Mouse (Mus musculus): ENCODE data around the gene Rps12-ps3. TPM values are rescaled to one million over a fixed set of nuclear protein-coding genes. Genes with fewer than 3 reads are reported as not detected.

Rps12-ps3 gene
- total RNA-seq (2021): 100 to 1,000 TPM; 186 to 211 TPM
- long read RNA-seq, experiment 1, transcript Rps12-ps3-201 (1 exons, 494 nt): major isoform, 7 of 7 reads
- long read RNA-seq, experiment 1, partial matches to known transcripts: 0 of 7 reads
- long read RNA-seq, experiment 1, other reads (novel, unspliced or antisense): 0 of 7 reads
- long read RNA-seq, experiment 2, transcript Rps12-ps3-201 (1 exons, 494 nt): major isoform, 9 of 9 reads
- long read RNA-seq, experiment 2, partial matches to known transcripts: 0 of 9 reads
- long read RNA-seq, experiment 2, other reads (novel, unspliced or antisense): 0 of 9 reads

GRCm38 (mm10) chr19:59321990-59322389, at the start of gene Rps12-ps3:
TSS of gene Rps12-ps3 (plus strand) at chr19:59322290.
- no peak for DNase-seq (ENCODE audit: low spot score in 2 of 2)

GRCm38 (mm10) chr19:59273190-59273589, 48.9 kb upstream of the Rps12-ps3 start:
- DNase-seq (ENCODE audit: low spot score in 2 of 2): peak in 1 of 2 experiments; percentile 34

- DNase-seq (ENCODE audit: low spot score in 2 of 2): no peak
These were observed 45.7 kb upstream of the Rps12-ps3 start for GRCm38 (mm10) chr19:59276354-59276753.

DNA sequence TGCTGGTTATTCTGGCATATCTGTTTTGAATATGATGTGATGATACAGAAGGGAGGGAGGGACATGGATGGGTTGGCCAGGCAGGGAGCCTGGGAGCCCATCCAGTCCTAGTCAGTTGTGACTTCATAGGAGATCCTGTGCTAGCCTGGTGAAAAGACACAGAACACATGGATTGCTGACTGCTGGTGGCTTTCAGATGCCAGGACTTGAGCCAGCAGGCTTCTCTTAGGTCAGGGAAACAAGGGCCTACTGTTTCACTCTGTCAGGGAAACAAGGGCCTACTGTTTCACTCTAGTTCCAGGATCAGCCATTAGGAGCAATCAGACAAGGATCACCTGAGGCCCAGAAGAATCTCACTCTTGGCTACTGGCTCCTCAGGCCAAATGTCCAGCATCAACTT, 41.2 kb upstream of the Rps12-ps3 start:
- DNase-seq (ENCODE audit: low spot score in 2 of 2): no peak

DNA sequence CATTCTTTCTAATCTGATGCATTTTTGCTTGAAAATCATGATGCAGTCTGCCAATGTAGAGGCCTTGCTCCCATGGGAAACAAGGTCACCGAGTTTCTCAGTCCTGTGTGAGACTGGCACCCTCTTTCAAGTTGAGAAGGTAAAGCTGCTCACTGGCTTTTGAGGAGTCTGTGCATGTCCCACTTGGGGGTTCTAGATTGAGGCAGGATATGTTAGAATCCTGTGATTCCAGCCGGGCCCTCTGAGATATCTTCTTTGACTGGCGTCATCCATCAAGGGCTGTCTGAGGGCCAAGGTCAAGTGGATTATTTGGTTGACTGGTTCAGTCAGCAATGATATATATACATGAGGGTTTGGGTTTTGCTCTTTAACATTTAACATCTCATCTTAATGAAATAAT, 40.1 kb upstream of the Rps12-ps3 start:
- no peak for DNase-seq (ENCODE audit: low spot score in 2 of 2)

GRCm38 (mm10) chr19:59289042-59289441, 33.0 kb upstream of the Rps12-ps3 start:
- no peak for DNase-seq (ENCODE audit: low spot score in 2 of 2)

DNA sequence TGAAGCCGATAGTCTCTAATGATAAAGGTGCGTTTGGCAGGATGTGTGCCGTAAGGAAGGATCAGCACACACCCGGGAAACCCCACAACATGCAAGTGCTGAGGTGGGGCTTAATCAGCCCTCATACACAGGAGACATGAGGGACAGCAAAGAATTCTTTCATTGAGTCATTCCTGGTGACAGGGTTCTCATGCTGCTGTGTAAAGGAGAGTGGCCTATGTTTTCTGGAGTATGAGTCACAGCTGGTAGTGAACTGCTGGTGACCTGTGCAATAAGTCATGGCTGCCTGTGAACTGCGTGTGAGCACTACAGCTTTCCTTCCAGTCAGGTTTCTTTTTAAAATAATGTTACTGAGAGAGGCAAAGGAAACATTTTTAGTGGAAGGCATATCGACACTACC, 32.3 kb upstream of the Rps12-ps3 start:
- DNase-seq (ENCODE audit: low spot score in 2 of 2): no peak

GRCm38 (mm10) chr19:59292183-59292839, 29.8 kb upstream of the Rps12-ps3 start:
- DNase-seq (ENCODE audit: low spot score in 2 of 2): peak in 1 of 2 experiments; percentile 55

GRCm38 (mm10) chr19:59315308-59315707, 6.8 kb upstream of the Rps12-ps3 start:
- DNase-seq (ENCODE audit: low spot score in 2 of 2): no peak

DNA sequence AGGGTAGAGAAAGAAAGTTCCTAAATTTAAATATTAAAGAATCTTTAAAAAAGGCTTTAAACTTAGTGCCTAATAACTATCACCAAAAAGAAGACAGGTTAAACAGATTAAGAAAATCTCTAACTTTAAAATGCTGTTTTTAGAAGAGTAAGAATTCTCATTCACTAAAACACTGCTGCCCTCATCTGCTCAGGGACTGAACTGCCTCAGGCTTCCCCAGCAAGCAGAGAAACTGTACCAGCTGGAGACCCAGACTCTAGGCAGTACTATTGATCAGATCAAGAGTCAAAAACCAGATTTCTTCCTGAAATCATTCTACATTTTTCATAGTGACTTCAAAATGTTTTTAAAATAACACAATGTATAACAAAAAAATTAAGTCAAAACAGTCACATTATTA, 5.5 kb upstream of the Rps12-ps3 start:
- peak in 1 of 2 experiments; percentile 27 for DNase-seq (ENCODE audit: low spot score in 2 of 2)

DNA sequence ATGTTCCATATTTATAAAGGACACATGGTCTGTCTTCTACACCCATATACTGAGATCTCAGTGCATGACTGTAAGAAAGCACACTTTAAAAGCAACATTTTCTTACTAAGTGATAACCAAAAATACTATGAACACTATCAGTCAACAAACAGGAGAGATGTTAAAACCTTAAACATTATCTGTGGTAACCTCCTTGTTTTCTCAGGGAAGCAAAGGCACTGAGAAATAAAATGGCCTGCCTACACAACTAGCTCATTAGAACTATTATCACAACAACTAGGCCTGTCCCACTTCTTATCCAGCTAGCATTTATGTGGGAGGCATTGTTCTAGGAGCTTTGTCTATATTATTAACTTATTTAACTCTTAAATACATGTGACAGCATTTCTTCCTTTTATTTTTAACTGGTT, 8.7 kb downstream of the Rps12-ps3 start:
- no peak for DNase-seq (ENCODE audit: low spot score in 2 of 2)

DNA sequence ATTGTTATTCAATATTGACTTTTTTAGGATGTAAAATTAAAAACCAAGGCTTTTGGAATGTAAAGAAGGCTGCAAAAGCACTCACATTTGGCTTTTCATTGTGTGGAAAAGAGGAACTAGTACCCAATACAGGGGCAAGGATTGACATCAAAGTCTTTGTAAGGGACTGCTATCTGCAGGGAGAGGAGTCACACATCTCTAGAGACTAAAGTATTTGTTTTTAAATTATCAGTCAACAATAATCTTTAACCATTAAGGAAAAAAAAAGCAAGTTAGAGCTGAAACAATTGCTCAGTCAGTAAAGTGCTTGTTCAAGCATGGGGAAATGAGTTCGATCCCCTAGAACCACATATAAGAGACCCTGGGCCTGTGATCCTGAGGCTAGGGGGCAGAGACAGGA, 14.6 kb downstream of the Rps12-ps3 start:
- DNase-seq (ENCODE audit: low spot score in 2 of 2): no peak

DNA sequence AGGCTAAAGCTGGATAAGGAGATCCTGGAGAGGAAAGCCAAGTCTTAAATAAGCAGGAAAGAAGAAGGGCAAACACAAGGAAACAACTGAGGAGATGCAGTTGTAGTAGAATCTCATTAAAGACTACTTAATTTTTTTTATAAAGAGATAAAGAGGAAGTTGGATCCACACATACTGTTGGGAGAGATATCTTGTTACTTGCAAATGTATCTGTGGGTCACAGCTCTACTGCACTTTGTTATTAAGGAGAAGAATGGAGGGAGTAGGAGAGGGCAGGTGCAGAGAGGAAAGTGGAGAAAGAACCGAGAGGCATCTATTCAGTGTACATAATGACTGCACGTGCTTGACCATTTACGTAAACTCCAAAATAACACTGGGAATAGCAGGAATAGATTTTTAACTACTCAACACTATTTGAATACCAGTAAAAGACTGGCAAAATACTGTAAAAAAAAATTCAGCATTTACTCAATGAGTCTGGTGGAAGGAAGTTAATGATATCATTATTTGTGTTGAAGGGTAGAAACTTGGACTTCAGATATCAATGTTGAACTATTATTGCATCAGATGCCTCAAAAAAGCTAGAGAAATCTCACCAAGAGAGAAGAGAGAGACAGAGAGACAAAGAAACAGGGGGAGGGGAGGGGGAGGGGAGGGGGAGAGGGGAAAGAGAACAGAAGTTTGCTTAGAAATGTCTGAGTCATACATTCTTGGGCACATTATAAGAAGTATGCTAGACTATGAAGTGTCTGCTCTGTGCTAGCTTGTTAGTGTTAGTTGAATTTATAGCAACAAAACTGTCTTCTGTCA, 16.0 kb downstream of the Rps12-ps3 start:
- DNase-seq (ENCODE audit: low spot score in 2 of 2): no peak

GRCm38 (mm10) chr19:59339908-59340307, 17.8 kb downstream of the Rps12-ps3 start:
- DNase-seq (ENCODE audit: low spot score in 2 of 2): no peak

DNA sequence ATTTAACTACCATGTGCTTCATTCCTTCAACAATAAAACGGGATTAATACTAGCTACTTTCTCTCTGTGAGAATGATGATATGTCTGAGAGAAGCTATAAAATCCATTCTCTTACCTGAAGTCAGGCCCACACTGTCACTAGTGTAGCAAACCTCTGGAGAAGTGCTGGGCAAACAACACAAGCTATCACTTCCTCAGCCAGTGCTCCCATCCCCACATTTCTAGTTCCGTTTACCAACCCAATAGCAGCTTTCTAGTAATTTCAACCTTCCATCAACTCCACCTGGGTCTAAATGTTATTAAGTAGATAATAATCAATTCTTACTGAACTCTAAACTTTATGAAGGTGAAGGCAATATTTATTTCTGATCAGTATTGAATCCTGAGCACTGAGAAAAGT, 20.9 kb downstream of the Rps12-ps3 start:
- no peak for DNase-seq (ENCODE audit: low spot score in 2 of 2)

DNA sequence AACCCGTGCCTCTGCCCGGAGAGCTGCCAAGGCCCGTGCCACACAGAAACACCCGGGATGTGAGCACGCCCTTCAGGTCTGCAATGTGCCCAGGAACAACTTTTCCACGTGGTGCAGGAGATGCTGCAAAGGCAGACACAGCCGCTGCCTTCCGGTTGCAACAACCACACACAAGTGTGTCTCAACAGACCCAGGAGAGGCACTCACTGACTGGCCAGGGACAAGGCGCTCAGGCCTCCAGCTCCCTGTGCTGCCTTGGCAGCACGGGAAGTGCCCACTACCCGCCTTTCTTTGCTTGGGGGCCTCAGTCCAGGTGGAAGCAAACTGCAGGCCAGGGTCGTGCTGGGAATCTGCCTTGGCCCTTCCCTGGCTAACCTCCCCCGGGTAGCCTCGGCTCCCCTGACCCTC, 22.2 kb downstream of the Rps12-ps3 start:
- DNase-seq (ENCODE audit: low spot score in 2 of 2): peak; percentile 11 to 20

- peak in 1 of 2 experiments; percentile 44 for DNase-seq (ENCODE audit: low spot score in 2 of 2)
These were observed 23.1 kb downstream of the Rps12-ps3 start for GRCm38 (mm10) chr19:59345081-59345657.

- peak; percentile 83 to 93 for DNase-seq (ENCODE audit: low spot score in 2 of 2)
These were observed 23.7 kb downstream of the Rps12-ps3 start, which contains the start of gene Pdzd8 for GRCm38 (mm10) chr19:59345658-59346283. TSS of gene Pdzd8 (minus strand) at chr19:59345780.

GRCm38 (mm10) chr19:59346325-59346724, 24.2 kb downstream of the Rps12-ps3 start:
- no peak for DNase-seq (ENCODE audit: low spot score in 2 of 2)

- DNase-seq (ENCODE audit: low spot score in 2 of 2): no peak
These were observed 27.4 kb downstream of the Rps12-ps3 start for GRCm38 (mm10) chr19:59349329-59349960.
